Mouse (Mus musculus) common myeloid progenitor, adult 5-6 weeks (primary cell): ENCODE measurements at regions not wholly inside any gene's neighbourhood (a gene's known extent, or its start where the extent isn't known, plus 50 kb on each side); places are given as distances from the start of the nearest gene placed in this dataset.

Experiments
- ATAC-seq: replicated peaks from 2 replicates; pipeline ENCODE4 v1.8.0; 2016; ENCODE audit warnings: low read depth, mild to moderate bottlenecking, moderate TSS enrichment, inconsistent platforms; ENCODE audit not compliant: poor library complexity, severe bottlenecking

GRCm38 (mm10) chr10:39227499-39227942, 63.9 kb upstream of the Ccn6 start:
- ATAC-seq: no peak

- ATAC-seq: no peak
Measured at GRCm38 (mm10) chr10:39226518-39226917, 62.9 kb upstream of the Ccn6 start.

GRCm38 (mm10) chr10:39224449-39225094, 61.0 kb upstream of the Ccn6 start:
- no peak for ATAC-seq

GRCm38 (mm10) chr10:39221028-39221427, 57.4 kb upstream of the Ccn6 start:
- no peak for ATAC-seq

- ATAC-seq: no peak
Measured at GRCm38 (mm10) chr10:39219366-39219765, 55.8 kb upstream of the Ccn6 start.

- no peak for ATAC-seq
Measured at GRCm38 (mm10) chr10:39218151-39218550, 54.6 kb upstream of the Ccn6 start.

GRCm38 (mm10) chr10:39216142-39216904, 52.7 kb upstream of the Ccn6 start:
- ATAC-seq: no peak

GRCm38 (mm10) chr10:39214563-39214962, 51.0 kb upstream of the Ccn6 start:
- ATAC-seq: no peak
